Mouse (Mus musculus): ENCODE data around the gene Nckap1l.
A peak's percentile ranks its signal among the peaks of the same experiment; 100 is the strongest.

Nckap1l gene

DNA sequence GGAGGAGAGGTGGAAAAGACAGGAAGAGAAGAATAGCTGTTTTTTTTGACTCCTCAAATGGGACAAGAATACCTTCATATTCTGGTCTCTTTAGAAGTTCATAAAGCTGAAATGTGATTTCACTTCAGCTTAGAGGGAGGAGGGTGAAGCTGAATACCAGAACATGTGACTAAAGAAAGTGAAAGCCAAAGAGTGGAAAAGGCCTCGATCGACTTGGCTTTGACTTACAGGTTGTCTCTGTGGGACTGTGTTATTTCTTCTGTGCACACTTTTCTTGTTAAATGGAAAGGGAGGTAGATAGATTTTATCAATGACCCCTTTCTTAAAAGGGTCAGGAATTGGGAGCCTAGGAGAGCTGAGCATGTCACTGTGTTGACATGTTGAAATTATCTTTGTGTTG, 47.6 kb downstream of the Nckap1l start:
- no peak for DNase-seq

GRCm38 (mm10) chr15:103502435-103503250, 49.0 kb downstream of the Nckap1l start, which contains the start of gene Pde1b:
Gene Pde1b (plus strand): TSS chr15:103503034.
- peak; percentile 49 for DNase-seq

DNA sequence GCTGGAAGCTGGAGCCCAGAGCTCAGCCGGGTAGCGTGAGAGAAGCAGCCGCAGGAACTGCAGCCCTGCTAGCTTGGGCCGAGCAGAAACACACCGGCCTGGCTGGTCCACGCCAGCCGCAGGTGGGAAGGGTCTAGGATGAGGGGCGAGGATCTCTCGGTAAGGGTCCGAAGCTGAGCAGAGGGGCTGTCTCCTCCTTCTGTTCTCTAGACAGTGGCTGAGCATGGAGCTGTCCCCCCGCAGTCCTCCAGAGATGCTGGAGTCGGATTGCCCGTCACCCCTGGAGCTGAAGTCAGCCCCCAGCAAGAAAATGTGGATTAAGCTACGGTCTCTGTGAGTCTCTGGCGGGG, 49.6 kb downstream of the Nckap1l start:
- DNase-seq, result no peak

- no peak for DNase-seq
Observed at GRCm38 (mm10) chr15:103503660-103504059, 50.1 kb downstream of the Nckap1l start.

GRCm38 (mm10) chr15:103509317-103509716, 55.7 kb downstream of the Nckap1l start:
- no peak for DNase-seq

GRCm38 (mm10) chr15:103511652-103512051, 58.1 kb downstream of the Nckap1l start:
- no peak for DNase-seq

DNA sequence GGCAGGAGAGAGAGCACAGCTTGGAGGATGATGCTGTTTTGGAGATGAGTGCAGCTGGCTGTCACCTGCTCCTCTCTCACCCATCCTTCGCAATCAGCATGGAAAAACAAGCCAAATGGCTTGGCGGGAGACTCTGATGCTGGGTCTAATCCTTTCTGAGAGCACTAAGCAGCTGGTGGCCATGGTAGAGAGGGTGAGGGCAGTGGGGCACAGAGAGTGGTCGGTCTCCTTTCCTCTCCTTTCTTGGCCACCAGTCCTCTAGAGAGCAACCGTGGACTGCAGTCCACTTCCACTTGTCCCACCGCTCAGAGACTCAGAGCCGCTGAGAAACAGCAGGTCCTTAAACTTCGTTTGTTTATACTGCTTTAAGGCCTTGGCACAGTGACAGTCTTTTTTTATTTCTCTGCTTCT, 60.0 kb downstream of the Nckap1l start:
- no peak for DNase-seq

DNA sequence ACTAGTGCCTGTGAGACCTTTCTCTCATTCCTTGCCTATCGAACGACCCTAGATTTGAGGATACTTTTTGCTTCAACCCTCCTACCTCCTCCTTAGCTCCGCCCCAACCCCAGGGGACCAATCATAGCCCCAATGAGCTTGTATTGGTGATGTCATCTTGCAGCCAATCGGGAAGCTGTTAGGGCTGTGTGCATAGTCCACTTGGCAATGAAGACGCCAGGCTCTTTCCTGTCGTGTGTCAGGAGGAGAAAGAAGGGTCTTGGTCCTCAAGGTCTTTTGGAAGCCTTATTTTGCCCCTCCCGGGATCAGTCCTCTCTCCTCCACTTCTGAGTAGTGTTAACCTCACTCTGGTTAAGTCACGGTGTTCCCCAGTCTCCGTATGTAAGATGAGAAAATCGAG, 60.5 kb downstream of the Nckap1l start:
- peak; percentile 89 for DNase-seq

DNA sequence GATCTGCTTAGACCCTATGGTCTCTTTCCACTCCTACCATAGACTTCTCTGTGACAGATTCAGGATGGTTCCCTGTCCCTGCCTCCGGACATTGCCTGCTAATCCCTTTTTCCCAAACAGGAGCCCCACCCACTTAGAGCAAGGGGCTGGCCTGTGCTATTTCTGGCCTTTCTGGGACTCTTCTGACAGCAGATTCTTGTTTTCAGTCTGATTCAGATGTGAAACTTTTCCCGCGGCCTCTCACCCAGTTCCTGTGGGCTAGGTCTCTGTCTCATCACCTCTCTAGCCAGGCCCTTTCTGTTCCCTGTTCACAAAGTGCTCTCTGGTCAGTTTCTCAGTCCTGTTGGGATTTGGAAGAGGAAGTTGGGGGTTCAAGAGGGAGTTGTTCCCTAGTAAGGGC, 61.3 kb downstream of the Nckap1l start:
- DNase-seq, result no peak

GRCm38 (mm10) chr15:103518600-103519385, 65.2 kb downstream of the Nckap1l start:
- DNase-seq, result no peak

- no peak for DNase-seq
Observed at GRCm38 (mm10) chr15:103519386-103520378, 66.1 kb downstream of the Nckap1l start.

DNA sequence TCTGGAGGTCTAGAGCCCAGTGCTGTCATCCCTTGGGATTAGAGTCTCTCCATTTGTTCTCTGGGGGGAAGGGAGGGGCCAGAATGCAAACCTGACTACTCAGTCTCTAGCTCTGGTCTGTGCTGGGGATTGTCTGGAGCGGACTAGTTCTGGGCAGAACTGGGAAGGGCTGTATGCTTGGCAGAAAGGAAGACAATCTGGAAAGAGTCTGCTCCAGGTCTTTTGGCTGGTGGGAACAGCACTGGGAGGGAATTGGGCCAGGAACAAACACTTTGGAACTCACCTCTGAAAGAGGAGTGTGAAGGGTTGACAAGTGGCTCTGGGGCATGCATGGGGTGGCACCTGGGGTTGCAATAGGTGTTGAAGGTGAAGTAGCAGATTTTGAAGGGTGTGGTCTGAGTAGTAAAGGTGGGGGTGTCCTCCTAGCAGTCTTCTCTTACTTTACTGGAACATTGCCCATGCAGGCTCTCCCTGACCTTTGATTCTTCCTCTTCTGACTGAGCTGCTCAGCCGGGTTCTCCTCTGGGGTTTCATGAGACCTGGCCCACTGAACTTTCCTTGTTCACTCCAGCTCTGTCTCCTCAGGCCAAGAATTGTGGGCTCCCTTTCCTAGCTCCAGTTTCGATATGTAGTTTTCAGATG, 69.0 kb downstream of the Nckap1l start:
- no peak for DNase-seq

GRCm38 (mm10) chr15:103523156-103523555, 69.6 kb downstream of the Nckap1l start:
- DNase-seq, result no peak

- peak; percentile 75 for DNase-seq
Observed at GRCm38 (mm10) chr15:103530372-103530771, 76.8 kb downstream of the Nckap1l start.

GRCm38 (mm10) chr15:103534054-103534620, 80.5 kb downstream of the Nckap1l start:
- DNase-seq, result no peak

- no peak for DNase-seq
Observed at GRCm38 (mm10) chr15:103535030-103535429, 81.4 kb downstream of the Nckap1l start.

GRCm38 (mm10) chr15:103535786-103536185, 82.2 kb downstream of the Nckap1l start:
- DNase-seq, result no peak

DNA sequence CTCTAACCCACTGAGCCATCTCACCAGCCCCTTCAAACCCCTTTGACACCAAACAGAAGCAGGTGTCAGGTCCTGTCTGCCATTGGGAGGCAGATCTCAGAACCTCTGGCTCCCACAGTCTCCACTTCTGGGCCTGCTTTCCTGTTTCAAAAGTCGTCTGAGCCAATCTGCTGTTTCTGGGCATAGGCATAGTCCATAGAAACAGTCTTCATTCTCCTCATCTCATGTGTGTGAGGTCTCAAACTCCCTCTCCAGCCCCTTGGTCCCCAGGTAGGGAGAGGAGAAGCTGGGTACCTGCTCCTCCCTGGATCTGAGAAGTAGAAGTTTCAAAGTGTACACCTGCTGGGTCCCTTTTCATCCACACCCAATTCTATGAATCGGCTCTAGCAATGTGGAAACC, 82.9 kb downstream of the Nckap1l start:
- no peak for DNase-seq

DNA sequence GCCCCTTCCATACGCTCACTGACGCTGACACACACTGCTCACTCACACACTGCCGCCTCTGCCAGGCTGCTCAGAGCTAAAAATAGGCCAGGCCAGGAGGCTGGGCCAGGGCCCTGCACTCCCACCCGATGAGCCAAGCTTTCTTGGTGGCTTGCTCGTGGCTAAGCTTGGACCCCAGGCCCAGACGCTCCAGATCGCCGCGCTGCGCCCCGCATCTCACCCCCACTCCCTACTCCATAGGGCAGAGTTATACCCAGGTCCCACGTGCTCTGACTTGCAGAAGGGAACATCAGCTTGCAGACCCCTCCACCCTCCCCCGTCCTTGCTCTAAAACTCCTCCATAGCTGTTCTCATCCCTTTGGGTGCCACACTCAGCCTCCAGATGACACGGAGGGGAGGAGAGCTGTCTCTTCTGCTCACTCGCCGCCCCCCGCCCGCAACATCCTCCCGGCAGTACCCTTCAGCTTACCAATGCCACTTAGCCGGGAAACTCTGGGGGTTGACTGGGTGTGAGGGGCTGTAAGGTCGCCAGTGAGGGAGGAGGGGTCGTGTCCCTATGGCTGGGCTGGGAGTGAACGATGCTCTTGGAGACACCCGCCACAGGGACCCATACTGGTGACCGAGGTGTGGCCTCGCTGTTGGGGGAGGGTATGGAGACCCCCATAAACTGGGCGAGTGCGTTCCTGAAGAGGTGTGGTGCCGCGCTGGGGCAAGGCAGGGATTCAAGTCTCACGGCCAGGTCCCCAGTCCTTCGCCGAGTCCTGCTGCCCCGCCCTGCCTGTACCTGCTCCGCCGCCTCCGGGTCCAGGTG, 83.6 kb downstream of the Nckap1l start:
- DNase-seq, result no peak

- no peak for DNase-seq
Observed at GRCm38 (mm10) chr15:103537822-103538213, 84.2 kb downstream of the Nckap1l start, which contains the start of gene Ppp1r1a. Gene Ppp1r1a (minus strand): TSS chr15:103538003.

DNA sequence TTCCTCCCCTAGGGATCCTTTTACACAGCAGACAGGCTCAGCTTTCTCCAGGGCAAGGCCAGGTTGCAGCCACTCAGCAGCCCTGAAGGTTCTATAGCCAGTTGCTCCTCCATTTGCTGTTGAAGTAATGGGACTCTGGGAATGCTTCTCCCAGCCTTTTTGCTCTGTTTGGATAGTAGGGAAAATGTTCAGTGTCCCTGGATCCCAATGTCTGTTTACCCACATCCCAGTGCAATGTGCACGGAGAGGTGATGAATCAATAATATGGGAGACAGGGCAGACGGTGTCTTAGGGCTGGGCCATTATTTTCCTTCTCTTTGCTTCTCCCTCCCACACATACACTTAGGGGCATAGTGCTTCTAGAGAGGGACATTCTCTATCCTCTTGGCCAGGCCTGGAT, 85.7 kb downstream of the Nckap1l start:
- DNase-seq, result no peak

Data from cerebellum, adult 9-10 months (tissue).